Mouse (Mus musculus): ENCODE measurements at regions not wholly inside any gene's neighbourhood (a gene's known extent, or its start where the extent isn't known, plus 50 kb on each side); places are given as distances from the start of the nearest gene placed in this dataset.

- H3K27ac ChIP-seq, result no peak overlapping the region
- no peak overlapping the region for H3K4me2 ChIP-seq
- no peaks in the 10 kb centered on the region for H3K36me3 ChIP-seq
- H3K9me3 ChIP-seq, result no peaks in the 10 kb centered on the region
- H3K27me3 ChIP-seq, result no peaks in the 10 kb centered on the region
- no peak overlapping the region for H3K4me3 ChIP-seq
- 70% methylated on average over 8 of the region's 8 CpGs for WGBS
- ATAC-seq (ENCODE audit: insufficient number of reproducible peaks, insufficient read depth, low FRiP score, low TSS enrichment, low read depth), result no peak
- H3K4me1 ChIP-seq, result no peaks in the 10 kb centered on the region
- no peak overlapping the region for H3K9ac ChIP-seq
Observed at GRCm38 (mm10) chr5:146661751-146662150, 76.7 kb upstream of the Gpr12 start.

- H3K9me3 ChIP-seq, result no peaks in the 10 kb centered on the region
- no peaks in the 10 kb centered on the region for H3K4me1 ChIP-seq
- H3K4me2 ChIP-seq, result no peak overlapping the region
- H3K36me3 ChIP-seq, result no peaks in the 10 kb centered on the region
- no peak overlapping the region for H3K27ac ChIP-seq
- no peak overlapping the region for H3K9ac ChIP-seq
- H3K4me3 ChIP-seq, result no peak overlapping the region
- H3K27me3 ChIP-seq, result no peaks in the 10 kb centered on the region; the same call in 1 of the 2 replicates
- ATAC-seq (ENCODE audit: insufficient number of reproducible peaks, insufficient read depth, low FRiP score, low TSS enrichment, low read depth), result no peak
- 79% methylated on average over 2 of the region's 2 CpGs for WGBS
Observed at GRCm38 (mm10) chr5:146657228-146657627, 72.2 kb upstream of the Gpr12 start.

DNA sequence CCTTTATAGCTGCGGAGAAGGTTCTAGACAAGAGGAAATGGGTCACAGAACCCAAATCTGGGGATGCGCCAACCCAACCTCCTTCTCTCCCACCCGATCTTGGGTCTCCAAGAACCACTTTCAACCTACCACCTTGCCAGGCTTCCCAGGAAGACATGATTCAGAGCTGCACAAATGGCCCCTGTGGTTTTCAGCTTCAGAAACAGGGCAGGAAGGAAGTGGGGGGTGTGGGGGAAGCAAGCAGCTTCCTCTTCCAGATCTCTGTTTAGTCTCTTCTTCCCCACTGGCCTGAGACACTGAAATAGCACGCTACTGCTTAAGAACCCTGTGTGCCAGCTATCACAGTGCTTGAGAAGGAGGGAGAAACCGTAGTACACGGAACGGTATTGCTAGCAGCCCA, 70.4 kb upstream of the Gpr12 start:
- no peaks in the 10 kb centered on the region for H3K36me3 ChIP-seq
- H3K27ac ChIP-seq, result no peak overlapping the region
- H3K9ac ChIP-seq, result no peak overlapping the region
- H3K27me3 ChIP-seq, result no peaks in the 10 kb centered on the region; the same call in 1 of the 2 replicates
- H3K4me3 ChIP-seq, result no peak overlapping the region
- no peak overlapping the region for H3K4me2 ChIP-seq
- 69% methylated on average over 7 of the region's 7 CpGs for WGBS
- no peaks in the 10 kb centered on the region for H3K4me1 ChIP-seq
- no peak for ATAC-seq (ENCODE audit: insufficient number of reproducible peaks, insufficient read depth, low FRiP score, low TSS enrichment, low read depth)
- H3K9me3 ChIP-seq, result no peaks in the 10 kb centered on the region

GRCm38 (mm10) chr5:146653686-146654450, 68.8 kb upstream of the Gpr12 start:
- no peak overlapping the region for H3K27ac ChIP-seq
- H3K36me3 ChIP-seq, result no peaks in the 10 kb centered on the region
- H3K4me1 ChIP-seq, result no peaks in the 10 kb centered on the region
- no peak for ATAC-seq (ENCODE audit: insufficient number of reproducible peaks, insufficient read depth, low FRiP score, low TSS enrichment, low read depth)
- H3K27me3 ChIP-seq, result no peaks in the 10 kb centered on the region; the same call in 1 of the 2 replicates
- H3K4me3 ChIP-seq, result no peak overlapping the region
- WGBS, result 79% methylated on average over 19 of the region's 19 CpGs
- no peak overlapping the region for H3K4me2 ChIP-seq
- no peak overlapping the region for H3K9ac ChIP-seq
- H3K9me3 ChIP-seq, result no peaks in the 10 kb centered on the region

DNA sequence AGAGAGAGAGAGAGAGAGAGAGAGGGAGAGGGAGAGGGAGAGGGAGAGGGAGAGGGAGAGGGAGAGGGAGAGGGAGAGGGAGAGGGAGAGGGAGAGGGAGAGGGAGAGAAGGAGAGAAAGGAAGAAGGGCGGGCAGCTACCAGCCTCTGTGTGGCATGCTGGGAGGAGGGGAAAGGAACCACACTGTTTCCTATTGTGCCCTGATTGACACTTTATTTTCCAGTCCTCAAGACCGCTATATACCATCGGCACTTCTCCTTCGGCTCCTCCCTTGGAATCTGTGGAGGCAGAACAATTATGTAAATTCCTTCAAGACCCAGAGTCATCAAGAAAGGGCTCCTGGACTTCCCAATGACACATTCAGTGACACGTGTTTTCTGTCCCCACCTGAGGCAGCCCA, 67.8 kb upstream of the Gpr12 start:
- 27% methylated on average over 5 of the region's 5 CpGs for WGBS
- Histone ChIP-seq H3K27me3 (no peaks in the 10 kb centered on the region; the same call in 1 of the 2 replicates), H3K4me2 (no peak overlapping the region), H3K9ac (no peak overlapping the region), H3K4me1 (no peaks in the 10 kb centered on the region), H3K27ac (no peak overlapping the region), H3K36me3 (no peaks in the 10 kb centered on the region), H3K9me3 (no peaks in the 10 kb centered on the region), H3K4me3 (no peak overlapping the region)
- ATAC-seq (ENCODE audit: insufficient number of reproducible peaks, insufficient read depth, low FRiP score, low TSS enrichment, low read depth), result no peak

GRCm38 (mm10) chr5:146648519-146649060, 63.6 kb upstream of the Gpr12 start:
- Histone ChIP-seq H3K4me3 (no peak overlapping the region), H3K9me3 (no peaks in the 10 kb centered on the region), H3K27me3 (no peaks in the 10 kb centered on the region), H3K9ac (no peak overlapping the region), H3K4me2 (no peak overlapping the region), H3K27ac (no peak overlapping the region), H3K4me1 (no peaks in the 10 kb centered on the region), H3K36me3 (no peaks in the 10 kb centered on the region)
- 67% methylated on average over 4 of the region's 4 CpGs for WGBS
- no peak for ATAC-seq (ENCODE audit: insufficient number of reproducible peaks, insufficient read depth, low FRiP score, low TSS enrichment, low read depth)

GRCm38 (mm10) chr5:146647628-146648380, 62.8 kb upstream of the Gpr12 start:
- no peak overlapping the region for H3K4me2 ChIP-seq
- no peaks in the 10 kb centered on the region for H3K4me1 ChIP-seq
- no peak overlapping the region for H3K4me3 ChIP-seq
- no peak for ATAC-seq (ENCODE audit: insufficient number of reproducible peaks, insufficient read depth, low FRiP score, low TSS enrichment, low read depth)
- H3K9ac ChIP-seq, result no peak overlapping the region
- H3K9me3 ChIP-seq, result no peaks in the 10 kb centered on the region
- no peak overlapping the region for H3K27ac ChIP-seq
- H3K36me3 ChIP-seq, result no peaks in the 10 kb centered on the region
- 33% methylated on average over 11 of the region's 11 CpGs for WGBS
- H3K27me3 ChIP-seq, result no peaks in the 10 kb centered on the region

DNA sequence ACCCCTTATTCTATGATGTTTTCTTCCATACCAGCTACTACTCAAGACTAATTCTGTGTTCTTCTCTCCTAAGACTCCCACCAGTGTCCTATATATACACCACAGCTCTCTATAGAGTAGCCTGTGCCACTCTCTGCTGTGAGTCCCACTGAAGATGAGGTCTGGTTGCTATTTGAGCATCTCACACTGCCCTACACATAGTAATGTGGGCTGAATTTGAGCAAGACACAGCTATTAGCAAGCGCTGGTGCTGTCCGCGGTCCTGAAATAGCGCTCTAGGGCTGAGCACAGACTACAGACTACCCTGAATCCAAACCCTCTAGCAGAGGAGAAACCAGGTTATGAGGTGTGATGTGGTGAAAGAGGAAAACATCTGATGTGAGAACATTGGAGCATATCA, 59.5 kb upstream of the Gpr12 start:
- ATAC-seq (ENCODE audit: insufficient number of reproducible peaks, insufficient read depth, low FRiP score, low TSS enrichment, low read depth), result no peak
- Histone ChIP-seq H3K27ac (no peak overlapping the region), H3K9me3 (no peaks in the 10 kb centered on the region), H3K4me1 (no peaks in the 10 kb centered on the region), H3K4me3 (no peak overlapping the region), H3K9ac (no peak overlapping the region), H3K4me2 (no peak overlapping the region), H3K36me3 (no peaks in the 10 kb centered on the region), H3K27me3 (no peaks in the 10 kb centered on the region)
- 1% methylated on average over 4 of the region's 4 CpGs for WGBS

- Histone ChIP-seq H3K27me3 (no peaks in the 10 kb centered on the region), H3K4me1 (no peaks in the 10 kb centered on the region), H3K4me3 (no peak overlapping the region), H3K4me2 (no peak overlapping the region), H3K9me3 (no peaks in the 10 kb centered on the region), H3K9ac (no peak overlapping the region), H3K27ac (no peak overlapping the region), H3K36me3 (no peaks in the 10 kb centered on the region)
- 80% methylated on average over 6 of the region's 6 CpGs for WGBS
- no peak for ATAC-seq (ENCODE audit: insufficient number of reproducible peaks, insufficient read depth, low FRiP score, low TSS enrichment, low read depth)
Observed at GRCm38 (mm10) chr5:146641931-146642330, 56.9 kb upstream of the Gpr12 start.

- Histone ChIP-seq H3K27ac (no peak overlapping the region), H3K4me3 (no peak overlapping the region), H3K27me3 (no peaks in the 10 kb centered on the region), H3K36me3 (no peaks in the 10 kb centered on the region), H3K4me1 (no peaks in the 10 kb centered on the region), H3K4me2 (no peak overlapping the region), H3K9me3 (no peaks in the 10 kb centered on the region; the same call in 1 of the 2 replicates), H3K9ac (no peak overlapping the region)
- no peak for ATAC-seq (ENCODE audit: insufficient number of reproducible peaks, insufficient read depth, low FRiP score, low TSS enrichment, low read depth)
- 76% methylated on average over 6 of the region's 6 CpGs for whole genome bisulfite sequencing
Observed at GRCm38 (mm10) chr5:146636859-146637258, 51.8 kb upstream of the Gpr12 start.

Data from embryonic facial prominence, embryonic 13.5 days (tissue).